Mouse (Mus musculus) frontal cortex, postnatal 14 days (tissue): Measurements from ENCODE around the gene Khdc4.

ENCODE experiments used
- DNase-seq, 2 experiments: peaks; one replicate each; pipeline ENCODE4 v3.0.0; 2022; ENCODE audit warnings: low spot score in 2 of 2

Khdc4 gene

DNA sequence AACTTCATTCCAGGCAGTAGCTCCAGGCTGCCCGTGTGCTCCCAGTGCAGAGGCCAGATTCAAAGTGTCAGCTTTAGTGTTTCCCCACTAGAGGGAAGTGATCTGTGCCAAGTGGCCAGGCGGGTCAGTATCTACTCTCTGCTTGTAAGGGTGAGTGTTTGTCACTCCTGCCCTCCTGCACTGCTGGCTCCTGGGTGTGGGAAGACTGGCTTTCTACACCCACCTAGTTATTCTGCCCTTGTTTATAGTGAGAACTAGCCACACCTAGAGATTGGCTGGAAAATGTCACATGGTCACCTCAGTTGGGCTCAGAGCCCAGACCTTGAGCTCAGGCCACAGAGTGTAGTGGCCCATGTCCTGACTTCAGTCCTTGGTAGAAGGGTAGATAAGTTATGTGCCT, 33.5 kb downstream of the Khdc4 start:
- DNase-seq, result no peak

DNA sequence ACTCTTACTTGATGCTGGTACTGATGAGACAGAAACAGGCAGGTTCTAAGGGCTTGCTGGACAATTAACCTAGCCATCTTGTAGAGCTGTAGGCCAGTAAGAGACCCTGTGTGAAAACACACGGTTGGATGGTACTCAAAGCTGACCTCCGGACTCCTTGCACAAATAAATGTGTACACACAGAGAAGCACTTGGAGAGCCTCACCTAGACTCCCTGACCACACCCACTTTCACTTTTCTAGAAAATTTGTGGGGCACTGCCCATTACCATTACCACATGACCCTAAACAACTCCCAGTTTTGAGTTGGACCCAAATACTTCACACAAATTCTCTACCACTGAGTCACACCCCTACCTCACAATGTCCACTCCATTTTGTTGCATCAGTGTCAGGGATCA, 51.0 kb downstream of the Khdc4 start:
- no peak for DNase-seq

DNA sequence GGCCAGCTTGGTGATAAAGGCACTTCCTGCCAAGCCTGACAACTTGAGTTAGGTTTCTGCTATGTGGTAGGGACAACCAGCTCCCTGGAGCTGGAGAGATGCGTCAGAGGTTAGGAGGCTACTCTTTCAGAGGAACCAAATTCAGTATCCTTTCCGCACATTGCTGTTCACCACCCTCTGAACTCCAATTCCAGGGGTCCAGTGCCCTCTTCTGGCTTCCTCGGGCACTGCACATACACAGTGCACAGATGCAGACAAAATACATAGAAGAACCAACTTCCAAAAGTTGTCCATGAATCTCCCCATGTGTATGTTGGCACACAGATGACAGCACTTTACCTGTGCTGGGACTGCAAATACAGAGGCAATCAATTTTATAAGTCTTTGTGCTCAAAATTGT, 53.0 kb downstream of the Khdc4 start:
- DNase-seq, result no peak

DNA sequence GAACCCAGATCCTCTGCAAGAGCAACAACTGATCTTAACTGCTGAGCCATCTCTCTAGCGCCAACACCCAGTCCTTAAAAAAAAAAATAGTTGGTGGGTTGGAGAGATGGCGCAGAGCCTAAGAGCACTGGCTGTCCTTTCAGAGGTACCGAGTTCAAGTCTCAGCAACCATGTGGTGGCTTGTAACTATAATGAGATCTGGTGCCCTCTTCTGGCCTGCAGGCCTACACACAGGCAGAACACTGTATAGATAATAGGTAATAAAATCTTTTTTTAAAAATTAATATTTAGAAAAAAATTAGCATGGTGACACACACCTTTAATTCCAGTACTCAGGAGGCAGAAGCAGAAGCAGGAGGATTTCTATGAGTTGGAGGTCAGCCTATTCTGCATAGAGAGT, 54.5 kb downstream of the Khdc4 start:
- DNase-seq, result no peak

DNA sequence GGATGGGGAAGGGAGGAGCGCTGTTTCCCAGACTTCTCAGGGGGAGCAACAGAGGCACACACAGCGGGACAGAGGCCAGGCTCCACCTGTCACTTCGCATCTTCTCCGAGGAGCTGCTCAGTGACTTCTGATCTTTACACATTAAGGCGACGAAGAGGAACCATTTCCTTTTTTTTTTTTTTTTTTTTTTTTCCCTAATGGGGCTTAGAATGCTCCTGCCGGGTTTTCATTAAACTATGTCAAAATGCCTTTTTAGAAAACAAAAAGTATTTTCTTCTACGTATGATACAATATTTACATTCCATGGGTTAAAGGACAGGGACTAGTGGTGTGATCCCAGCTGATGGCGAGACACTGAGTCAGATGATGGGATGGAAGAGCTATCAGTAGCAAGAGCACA, 59.9 kb downstream of the Khdc4 start:
- no peak for DNase-seq

DNA sequence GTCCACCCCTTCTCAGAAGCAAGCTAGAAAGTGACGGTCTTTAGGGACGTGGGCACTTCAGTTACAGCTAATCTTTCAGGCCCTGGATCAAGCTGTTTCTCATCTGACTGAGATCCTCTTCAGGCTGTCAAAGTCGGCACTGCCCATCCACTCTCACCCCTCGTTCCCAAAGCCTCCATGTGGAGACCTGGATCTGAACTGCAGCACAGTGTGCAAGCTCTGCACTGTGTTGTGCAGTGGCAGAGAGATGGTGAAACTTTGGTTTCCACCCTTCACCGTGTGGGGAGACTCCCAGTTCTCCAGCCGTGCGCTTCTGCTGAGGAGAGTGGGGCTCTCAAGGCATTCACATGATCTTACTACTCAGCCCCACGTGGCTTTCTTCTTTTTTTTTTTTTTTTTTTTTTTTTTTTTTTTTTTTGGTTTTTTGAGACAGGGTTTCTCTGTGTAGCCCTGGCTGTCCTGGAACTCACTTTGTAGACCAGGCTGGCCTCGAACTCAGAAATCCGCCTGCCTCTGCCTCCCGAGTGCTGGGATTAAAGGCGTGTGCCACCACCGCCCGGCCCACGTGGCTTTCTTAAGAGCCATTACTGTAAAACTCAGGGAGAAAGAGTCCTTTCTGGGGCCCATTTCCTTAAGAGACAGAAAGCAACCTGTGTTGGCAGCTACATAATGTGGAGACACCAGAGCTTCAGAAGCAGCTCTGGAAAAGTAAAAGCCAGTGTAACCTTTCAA, 60.7 kb downstream of the Khdc4 start:
- DNase-seq, result no peak

DNA sequence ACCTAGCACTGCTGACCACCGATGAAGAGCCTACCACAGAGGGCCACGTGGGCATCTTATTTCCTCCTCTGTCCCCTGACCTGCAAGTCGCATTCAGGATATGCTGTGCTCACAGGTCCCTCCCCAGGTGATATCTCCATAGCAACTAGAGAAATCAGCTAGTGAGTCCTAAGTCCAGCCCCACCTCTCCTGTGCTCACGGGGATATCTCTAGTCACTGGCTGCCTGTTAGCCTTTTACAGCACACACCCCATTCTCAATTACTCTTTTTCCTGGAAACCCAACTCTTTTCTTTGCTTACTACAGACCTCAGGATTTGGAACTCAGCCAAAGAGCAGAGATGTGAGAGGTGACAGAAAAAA, 61.2 kb downstream of the Khdc4 start:
- no peak for DNase-seq

DNA sequence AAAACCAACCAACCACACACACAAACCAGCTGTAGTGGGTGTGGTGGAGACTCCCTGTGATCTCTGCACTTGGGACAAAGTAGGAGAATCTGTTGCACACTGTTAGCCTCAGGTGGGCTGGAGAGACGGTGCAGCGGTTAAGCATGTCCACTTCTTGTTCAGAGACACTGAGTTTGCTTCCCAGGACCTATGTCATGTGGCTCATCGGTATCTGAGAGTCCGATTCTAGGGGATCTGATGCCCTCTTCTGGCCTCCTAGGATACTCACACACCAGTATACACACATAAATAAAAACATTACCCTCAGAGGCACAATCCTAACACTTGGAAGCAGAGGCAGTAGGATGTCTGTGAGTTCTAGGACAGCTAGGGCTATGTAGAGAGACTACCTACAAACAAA, 68.7 kb downstream of the Khdc4 start:
- no peak for DNase-seq

DNA sequence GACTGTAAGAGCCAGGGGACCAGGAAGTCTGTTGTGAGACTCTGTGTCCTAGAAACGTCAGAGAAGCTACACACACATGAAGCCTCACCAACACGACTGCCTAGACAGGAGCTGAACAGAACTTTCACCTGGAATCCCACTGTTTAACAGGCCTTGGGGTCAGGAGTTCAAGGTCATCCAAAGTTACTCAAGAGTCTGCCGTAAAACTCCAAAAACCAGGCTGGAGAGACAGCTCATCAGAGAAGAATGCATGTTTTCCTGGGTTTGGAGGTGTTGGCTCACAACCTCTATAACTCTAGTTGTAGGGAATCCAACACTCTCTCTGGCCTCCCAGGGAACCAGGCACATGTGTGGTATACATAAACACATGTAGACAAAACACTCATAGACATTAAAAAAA, 69.9 kb downstream of the Khdc4 start:
- no peak for DNase-seq

DNA sequence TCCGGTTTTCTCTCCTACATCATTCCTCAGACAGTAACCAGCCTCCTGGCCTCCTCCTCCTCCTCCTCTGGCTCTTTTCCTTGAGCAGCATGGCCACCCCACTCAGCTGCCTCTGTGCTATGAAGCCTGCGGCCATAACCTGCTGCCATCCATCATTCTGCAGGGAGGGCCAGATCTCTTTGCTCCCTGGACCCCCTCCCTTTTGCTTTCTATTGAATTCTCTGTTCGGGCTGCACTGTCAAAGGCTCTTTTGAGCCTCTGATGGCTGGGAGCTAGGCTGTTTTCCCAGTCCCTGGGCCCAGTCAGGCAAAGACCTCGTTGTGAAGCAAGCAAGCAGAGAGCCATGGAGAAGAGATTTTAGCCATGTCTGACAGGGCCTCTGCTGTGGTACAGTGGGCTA, 70.7 kb downstream of the Khdc4 start:
- DNase-seq, result no peak

DNA sequence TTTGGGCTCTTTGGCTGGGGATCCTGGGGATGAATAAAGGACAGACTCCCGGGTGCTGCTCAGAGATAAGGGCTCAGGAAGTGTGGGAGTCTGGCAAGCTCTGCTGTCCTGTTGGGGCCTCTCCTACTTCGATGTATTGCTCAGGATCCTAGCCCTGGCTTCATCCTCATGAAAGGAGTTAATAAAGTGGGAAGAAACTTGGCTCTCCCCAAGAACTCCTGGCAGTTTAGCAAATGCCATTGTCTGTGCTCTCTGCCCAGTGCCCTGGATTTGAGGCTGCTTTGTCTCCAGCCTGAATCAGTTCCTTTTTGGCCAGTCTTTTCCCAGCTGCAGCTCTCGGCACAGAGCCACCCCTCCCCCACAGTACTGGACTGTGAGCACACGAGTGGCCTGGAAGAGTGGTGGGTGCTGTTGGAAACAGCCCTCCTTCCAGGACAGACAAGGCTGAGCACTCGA, 72.5 kb downstream of the Khdc4 start:
- DNase-seq, result peak; percentile 78 to 86

DNA sequence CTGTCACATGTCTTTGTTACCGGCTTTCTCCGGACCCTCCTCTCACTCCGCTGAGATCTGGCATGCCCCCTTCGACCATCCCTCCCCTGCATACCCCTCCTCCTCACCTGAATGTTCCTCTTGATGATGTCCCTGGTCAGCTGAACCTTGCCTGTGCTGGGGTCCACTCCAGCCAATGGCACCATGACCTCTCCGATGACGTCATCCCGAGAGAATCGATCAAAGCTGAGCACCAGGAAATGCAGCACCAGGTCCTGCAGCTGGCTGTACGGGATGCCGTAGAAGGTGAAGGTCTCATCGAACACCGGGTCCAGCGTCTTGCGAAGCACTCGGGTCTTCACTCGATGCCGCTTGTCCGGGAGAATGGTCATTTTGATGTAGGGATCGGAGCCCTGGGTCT, 76.0 kb downstream of the Khdc4 start:
- DNase-seq, result no peak

DNA sequence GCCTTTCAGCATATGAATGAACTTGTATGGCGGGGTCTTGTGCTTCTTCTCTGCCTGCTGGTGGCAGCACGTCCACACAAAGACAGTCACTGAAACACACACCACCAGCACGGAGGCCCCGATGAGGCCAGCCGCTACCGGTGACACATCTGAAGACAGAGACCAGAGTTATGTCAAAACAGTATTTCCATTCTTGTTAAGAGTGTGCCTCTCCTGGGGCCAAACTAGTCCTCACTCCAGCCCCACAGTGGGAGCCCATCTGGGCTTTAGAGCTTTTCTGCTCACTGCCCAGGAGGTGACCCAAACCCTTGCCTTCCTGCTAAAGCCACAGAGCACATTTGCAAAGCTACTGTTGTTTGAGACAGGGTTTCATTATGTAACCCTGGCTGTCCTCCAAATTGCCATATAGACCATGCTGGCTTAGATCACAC, 76.8 kb downstream of the Khdc4 start:
- no peak for DNase-seq
